Mouse (Mus musculus) intestine, embryonic 16.5 days (tissue): Measurements from ENCODE around the gene Ptger4. TPM values are rescaled to one million over a fixed set of nuclear protein-coding genes. Genes with fewer than 3 reads are reported as not detected.
"Not testable (repeated sequence)": the region's sequence is repeated elsewhere in the genome, so short reads cannot be mapped to it uniquely, and the experiment has no call there.

Experiments used
- ATAC-seq: fragments of 200-750 bp; cut with Nextera tagmentation; 2 replicates; pipeline ENCODE4 v1.8.0; 2017; ENCODE audit warnings: moderate TSS enrichment, moderate library complexity
- H3K27ac ChIP-seq: fragments of 300-500 bp; sonication (generic); 2 replicates; pipeline ENCODE4 v1.5.1; 2014; ENCODE audit warnings: mild to moderate bottlenecking, low read length
- H3K27me3 ChIP-seq: fragments of 300-500 bp; sonication (generic); replicated peaks from 2 replicates; pipeline ENCODE4 v1.6.1; 2014; ENCODE audit warnings: low read length, control low read depth, mixed read lengths; ENCODE audit not compliant: control insufficient read depth, insufficient read depth
- H3K36me3 ChIP-seq: fragments of 300-500 bp; sonication (generic); 2 replicates; pipeline ENCODE4 v1.6.1; 2014; ENCODE audit warnings: low read length, control low read depth; ENCODE audit not compliant: control insufficient read depth, insufficient read depth
- H3K4me1 ChIP-seq: fragments of 300-500 bp; sonication (generic); 2 replicates; pipeline ENCODE4 v1.6.1; 2014; ENCODE audit warnings: low read length, control low read depth, mixed read lengths; ENCODE audit not compliant: control insufficient read depth, insufficient read depth
- H3K4me2 ChIP-seq: fragments of 300-500 bp; sonication (generic); 2 replicates; pipeline ENCODE4 v1.6.1; 2014; ENCODE audit warnings: low read depth, low read length, control low read depth
- H3K4me3 ChIP-seq: fragments of 300-500 bp; sonication (generic); 2 replicates; pipeline ENCODE4 v1.5.1; 2014; ENCODE audit warnings: mild to moderate bottlenecking, low read length
- H3K9ac ChIP-seq: fragments of 300-500 bp; sonication (generic); 2 replicates; pipeline ENCODE4 v1.6.1; 2014; ENCODE audit warnings: low read depth, low read length
- H3K9me3 ChIP-seq: fragments of 300-500 bp; sonication (generic); 2 replicates; pipeline ENCODE4 v1.6.1; 2016; ENCODE audit warnings: low read length, control low read depth; ENCODE audit not compliant: control insufficient read depth
- WGBS: fragments of 180-500 bp; shearing (Covaris S2); extraction: QIAGEN DNeasy Blood & Tissue Kit; methylation state at CpG from one replicate; pipeline ENCODE4 v1.1.7; 2014; 5-methylcytosine and 5-hydroxymethylcytosine counted together
- polyA plus RNA-seq: library from polyadenylated mRNA; unstranded; fragments of >200 nt; fragmentation: Nextera tagmentation; extraction: Ambion mirVana; gene quantifications from 2 replicates; pipeline ENCODE4 v1.2.1, GENCODE M21; 2015

Ptger4 gene
- polyA plus RNA-seq, 1 experiment from 2014 or later, result 6.0 TPM

DNA sequence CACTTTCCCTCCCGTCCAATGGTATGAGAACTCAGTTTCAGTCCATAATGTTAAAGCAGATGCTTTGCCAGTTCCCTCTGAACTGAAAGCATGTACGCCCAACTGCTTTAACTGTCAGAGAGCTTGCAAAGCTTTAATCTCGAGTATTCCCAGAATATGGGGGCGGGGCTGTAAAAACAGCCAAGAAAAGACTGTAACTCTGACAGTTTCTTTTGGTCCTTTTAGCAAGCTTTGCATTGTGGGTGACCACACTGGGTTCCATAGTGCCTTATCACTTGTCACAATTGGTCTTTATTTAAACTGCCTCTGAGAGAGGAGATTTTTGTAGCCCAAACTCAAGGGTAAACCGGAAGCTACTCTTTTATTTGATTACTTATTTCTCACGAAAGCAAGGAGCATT is 4.1 kb downstream of the Ptger4 start:
- ATAC-seq, result no peak
- peaks cover 9% of the 10 kb centered on the region; the same call in 1 of the 2 replicates for H3K27me3 ChIP-seq
- H3K27ac ChIP-seq, result no peak overlapping the region
- 67% methylated on average over 6 of the region's 6 CpGs for WGBS
- H3K4me1 ChIP-seq, result peaks cover 23% of the 10 kb centered on the region
- no peaks in the 10 kb centered on the region for H3K36me3 ChIP-seq
- peak overlapping the region; percentile 2; the same call in 1 of the 2 replicates for H3K4me2 ChIP-seq
- H3K9ac ChIP-seq, result no peak overlapping the region
- no peak overlapping the region for H3K4me3 ChIP-seq
- no peaks in the 10 kb centered on the region for H3K9me3 ChIP-seq

DNA sequence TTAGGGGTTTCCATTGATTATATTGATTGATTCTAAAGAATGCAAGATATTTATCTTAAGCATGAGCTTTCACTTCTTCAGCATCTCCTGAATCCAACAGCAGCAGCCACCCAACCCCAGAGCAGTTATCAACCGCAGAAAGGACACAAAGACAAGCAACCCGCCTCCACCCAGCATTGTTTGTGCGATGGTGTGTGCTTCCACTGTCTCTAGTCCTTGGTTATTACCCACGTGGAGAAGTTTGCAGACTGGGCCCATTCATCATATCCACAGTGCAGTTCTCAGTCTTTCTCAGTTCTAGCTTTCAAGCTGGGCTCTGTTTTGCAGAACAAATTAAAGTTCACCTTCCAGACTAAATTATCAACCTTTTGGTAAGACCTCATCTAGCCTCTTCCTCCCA is 4.6 kb downstream of the Ptger4 start:
- Histone ChIP-seq H3K27me3 (peaks cover 7% of the 10 kb centered on the region; the same call in 1 of the 2 replicates), H3K4me2 (peak overlapping the region; percentile 2), H3K36me3 (no peaks in the 10 kb centered on the region), H3K4me3 (no peak overlapping the region), H3K9ac (no peak overlapping the region; the same call in 1 of the 2 replicates), H3K9me3 (no peaks in the 10 kb centered on the region), H3K27ac (no peak overlapping the region), H3K4me1 (peaks cover 18% of the 10 kb centered on the region)
- WGBS, result 73% methylated on average over 4 of the region's 4 CpGs
- ATAC-seq, result no peak

DNA sequence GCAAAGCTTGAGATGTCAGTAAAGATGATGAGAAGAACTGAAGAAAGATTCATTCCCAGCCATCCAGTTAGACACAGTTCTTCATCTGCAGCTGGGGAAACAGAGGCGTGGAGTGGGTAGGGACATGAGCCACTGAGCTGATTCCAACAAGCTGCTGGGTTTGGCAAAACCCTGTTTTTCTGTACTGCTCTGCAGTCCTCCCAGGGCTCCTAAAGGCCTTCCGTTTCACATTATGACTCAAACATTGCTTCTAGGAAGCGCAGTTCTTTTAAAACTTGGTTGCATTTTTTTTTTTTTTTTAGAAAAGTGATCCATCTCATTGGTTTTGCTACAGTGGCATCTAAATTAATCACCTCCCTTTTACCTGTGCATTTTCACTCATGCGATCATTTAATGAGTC is 5.4 kb downstream of the Ptger4 start:
- Histone ChIP-seq H3K4me2 (no peak overlapping the region), H3K9ac (no peak overlapping the region), H3K4me3 (no peak overlapping the region), H3K4me1 (peaks cover 14% of the 10 kb centered on the region), H3K9me3 (no peaks in the 10 kb centered on the region), H3K36me3 (no peaks in the 10 kb centered on the region), H3K27ac (no peak overlapping the region), H3K27me3 (peaks cover 7% of the 10 kb centered on the region; the same call in 1 of the 2 replicates)
- ATAC-seq, result no peak
- WGBS, result 76% methylated on average over 4 of the region's 4 CpGs

DNA sequence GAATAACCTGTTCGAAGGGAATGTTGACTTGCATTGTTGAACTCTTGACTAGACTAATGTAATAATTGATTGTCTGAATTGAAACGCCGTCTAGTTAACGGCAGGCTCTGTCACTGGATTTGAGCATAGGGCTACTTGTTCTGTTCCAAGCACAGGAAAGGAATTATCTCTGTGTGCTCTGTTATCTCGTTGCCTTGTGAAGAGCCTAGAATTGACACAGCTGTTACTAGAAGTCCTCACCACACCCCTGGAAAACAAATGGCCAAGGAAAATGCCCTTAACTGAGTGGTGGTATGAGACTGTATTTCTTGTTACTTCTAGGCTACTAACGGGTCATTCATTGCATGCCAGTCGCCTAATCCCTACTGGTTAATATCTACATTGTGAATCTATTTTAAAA is 5.9 kb downstream of the Ptger4 start:
- Histone ChIP-seq H3K4me3 (no peak overlapping the region), H3K9ac (no peak overlapping the region), H3K4me2 (no peak overlapping the region), H3K36me3 (no peaks in the 10 kb centered on the region), H3K27me3 (peaks cover 7% of the 10 kb centered on the region; the same call in 1 of the 2 replicates), H3K27ac (no peak overlapping the region), H3K9me3 (no peaks in the 10 kb centered on the region), H3K4me1 (peaks cover 13% of the 10 kb centered on the region)
- WGBS, result 72% methylated on average over 7 of the region's 7 CpGs
- ATAC-seq, result no peak

DNA sequence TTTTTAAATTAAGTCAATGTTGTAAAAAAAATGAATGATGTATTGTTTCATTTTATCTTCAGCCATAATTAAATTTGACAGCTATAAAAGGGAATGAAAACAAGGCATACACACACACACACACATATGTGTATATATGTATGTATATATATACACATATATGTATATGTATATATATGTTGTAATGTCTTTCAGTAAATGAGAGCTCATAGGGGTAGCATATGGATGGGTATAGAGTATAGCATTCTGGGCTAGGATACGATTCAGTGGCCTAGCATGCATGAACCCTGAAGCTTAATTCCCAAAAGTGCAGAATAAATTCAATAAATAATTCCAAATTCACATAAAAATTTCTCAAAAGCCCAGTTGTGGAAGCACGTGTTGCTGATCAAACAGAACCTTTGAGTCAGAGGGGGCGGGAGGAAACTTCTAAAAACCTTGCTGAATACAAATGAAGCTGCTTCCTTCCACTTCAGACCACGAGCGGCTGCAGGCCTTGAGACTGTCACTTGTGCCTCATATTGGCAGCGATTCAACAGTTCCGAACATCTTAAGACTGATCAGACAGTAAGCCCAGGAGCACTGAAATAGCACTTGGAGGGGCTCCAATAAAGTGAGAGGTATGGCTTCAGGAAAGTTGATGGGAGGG is 6.9 kb downstream of the Ptger4 start:
- Histone ChIP-seq H3K36me3 (no peaks in the 10 kb centered on the region), H3K27ac (no peak overlapping the region), H3K4me1 (peaks cover 5% of the 10 kb centered on the region; the same call in 1 of the 2 replicates), H3K9ac (no peak overlapping the region), H3K9me3 (no peaks in the 10 kb centered on the region), H3K27me3 (no peaks in the 10 kb centered on the region; the same call in 1 of the 2 replicates), H3K4me3 (no peak overlapping the region), H3K4me2 (no peak overlapping the region)
- WGBS, result 52% methylated on average over 7 of the region's 7 CpGs
- ATAC-seq, result no peak

DNA sequence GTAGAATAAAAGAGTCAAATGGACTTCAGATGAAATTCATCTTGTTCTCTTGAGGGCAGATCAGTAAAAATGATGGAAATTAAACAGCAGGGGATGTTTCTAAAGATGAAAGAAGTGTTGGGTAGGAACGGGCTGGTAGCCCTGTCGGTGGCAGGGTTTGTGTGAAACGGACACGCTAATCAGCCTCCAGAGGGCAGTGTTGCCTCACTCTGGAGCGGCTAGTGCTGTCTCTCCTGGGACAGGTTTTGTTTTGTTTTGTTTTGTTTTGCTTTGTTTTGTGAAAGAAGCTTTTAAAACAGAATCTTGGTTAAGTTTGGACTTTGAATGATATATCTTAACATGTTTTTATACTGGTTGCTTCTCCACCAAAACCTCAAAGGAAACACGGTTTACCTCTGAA is 7.4 kb downstream of the Ptger4 start:
- Histone ChIP-seq H3K36me3 (no peaks in the 10 kb centered on the region), H3K4me2 (no peak overlapping the region), H3K27ac (no peak overlapping the region), H3K9me3 (no peaks in the 10 kb centered on the region), H3K4me3 (no peak overlapping the region), H3K9ac (no peak overlapping the region), H3K27me3 (no peaks in the 10 kb centered on the region), H3K4me1 (0 out of 2 replicates have a peak, but pooled peaks cover 3% of the 10 kb centered on the region)
- 18% methylated on average over 6 of the region's 6 CpGs for WGBS
- peak; percentile 68; the same call in 1 of the 2 replicates for ATAC-seq

DNA sequence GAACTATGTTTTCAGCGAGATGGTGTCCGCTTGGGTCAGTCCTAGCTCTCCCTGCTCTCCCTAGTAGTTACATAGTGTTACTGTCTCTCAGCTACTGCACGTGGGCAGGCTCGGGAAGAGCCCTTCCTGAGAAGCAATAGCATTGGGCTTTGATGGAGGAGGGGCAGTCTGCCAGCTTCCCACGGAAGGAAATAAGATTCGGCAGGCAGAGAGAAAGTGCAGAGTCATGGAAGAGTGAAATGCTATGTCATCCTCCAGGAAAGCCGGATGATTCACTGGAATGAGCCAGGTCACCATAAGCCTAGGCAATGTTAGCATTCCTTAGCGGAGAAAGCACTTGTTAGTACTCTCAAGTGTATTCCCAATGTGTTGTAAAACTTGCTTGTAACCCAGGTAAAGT is 8.5 kb downstream of the Ptger4 start:
- Histone ChIP-seq H3K4me3 (no peak overlapping the region), H3K9me3 (no peaks in the 10 kb centered on the region), H3K4me2 (no peak overlapping the region), H3K4me1 (0 out of 2 replicates have a peak, but pooled peaks cover 3% of the 10 kb centered on the region), H3K36me3 (no peaks in the 10 kb centered on the region), H3K27me3 (no peaks in the 10 kb centered on the region), H3K9ac (no peak overlapping the region), H3K27ac (no peak overlapping the region)
- WGBS, result 37% methylated on average over 8 of the region's 8 CpGs
- 0 out of 2 replicates have a peak, but pooled peaks have one; percentile 20 for ATAC-seq

DNA sequence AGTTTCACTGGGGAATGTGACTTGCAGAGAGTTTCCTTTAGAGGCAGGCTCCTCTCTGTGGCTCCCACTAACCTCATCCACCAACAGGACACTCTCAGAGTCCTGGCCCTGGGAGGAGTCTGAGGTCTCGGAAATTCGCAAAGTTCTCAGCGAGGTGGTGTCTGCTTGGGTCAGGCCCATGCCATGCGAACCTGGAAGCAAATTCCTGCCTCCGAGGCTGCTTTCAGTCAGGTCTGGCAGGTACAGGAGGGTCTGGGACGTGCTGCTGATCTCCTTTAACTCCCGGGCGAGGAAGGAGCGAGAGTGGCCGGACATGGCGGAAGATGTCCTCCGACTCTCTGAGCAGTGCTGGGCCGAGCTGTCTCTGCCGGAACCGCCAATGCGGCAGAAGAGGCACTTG is 9.3 kb downstream of the Ptger4 start:
- H3K9ac ChIP-seq, result no peak overlapping the region
- WGBS, result 84% methylated on average over 16 of the region's 16 CpGs
- no peak overlapping the region for H3K4me2 ChIP-seq

DNA sequence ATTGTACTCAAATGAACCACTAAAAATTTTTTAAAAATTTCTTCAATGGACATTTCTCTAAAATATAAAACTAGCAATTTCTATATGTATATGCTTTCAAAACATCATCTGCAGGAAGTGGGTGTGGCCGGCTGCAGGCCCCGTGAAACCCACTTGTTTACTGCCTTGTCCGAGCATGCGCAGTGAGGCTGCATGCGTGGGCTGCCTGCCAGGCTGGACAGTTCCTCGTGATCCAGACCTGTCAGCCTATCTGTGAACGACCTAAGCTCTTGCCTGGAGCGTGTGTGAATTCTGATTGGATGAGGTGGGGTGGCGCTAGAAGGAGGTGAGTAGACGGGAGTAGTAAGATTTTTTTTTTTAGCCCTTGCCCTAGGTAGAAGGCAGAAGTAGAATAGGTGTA is 13.2 kb downstream of the Ptger4 start:
- H3K4me1 ChIP-seq, ATAC-seq: not testable (repeated sequence)
- 82% methylated on average over 10 of the region's 10 CpGs for WGBS

More for the DNA sequence above, 9.3 kb downstream of the Ptger4 start:
- Histone ChIP-seq H3K4me1 (0 out of 2 replicates have a peak, but pooled peaks cover 3% of the 10 kb centered on the region), H3K4me3 (no peak overlapping the region), H3K36me3 (no peaks in the 10 kb centered on the region), H3K9me3 (no peaks in the 10 kb centered on the region), H3K27me3 (no peaks in the 10 kb centered on the region), H3K27ac (no peak overlapping the region)
- no peak for ATAC-seq

More for the DNA sequence above, 13.2 kb downstream of the Ptger4 start:
- H3K4me2 ChIP-seq, H3K27me3 ChIP-seq, H3K36me3 ChIP-seq, H3K4me3 ChIP-seq, H3K9ac ChIP-seq, H3K27ac ChIP-seq, H3K9me3 ChIP-seq: not testable (repeated sequence)
